Mouse (Mus musculus) common myeloid progenitor, adult 5-6 weeks (primary cell): ENCODE data around the gene Smad3. TPM values are rescaled to one million over a fixed set of nuclear protein-coding genes. Genes with fewer than 3 reads are reported as not detected.

Experiments
- ATAC-seq: replicated peaks from 2 replicates; pipeline ENCODE4 v1.8.0; 2016; ENCODE audit warnings: low read depth, mild to moderate bottlenecking, moderate TSS enrichment, inconsistent platforms; ENCODE audit not compliant: poor library complexity, severe bottlenecking
- total RNA-seq: library from RNA; stranded (forward); fragments of 200-1000, 187-1606 nt; gene quantifications from 2 replicates; pipeline ENCODE4 v1.2.3, GENCODE M21; 2017

Gene Smad3
- total RNA-seq, 1 experiment from 2014 or later, result 39.1 TPM

DNA sequence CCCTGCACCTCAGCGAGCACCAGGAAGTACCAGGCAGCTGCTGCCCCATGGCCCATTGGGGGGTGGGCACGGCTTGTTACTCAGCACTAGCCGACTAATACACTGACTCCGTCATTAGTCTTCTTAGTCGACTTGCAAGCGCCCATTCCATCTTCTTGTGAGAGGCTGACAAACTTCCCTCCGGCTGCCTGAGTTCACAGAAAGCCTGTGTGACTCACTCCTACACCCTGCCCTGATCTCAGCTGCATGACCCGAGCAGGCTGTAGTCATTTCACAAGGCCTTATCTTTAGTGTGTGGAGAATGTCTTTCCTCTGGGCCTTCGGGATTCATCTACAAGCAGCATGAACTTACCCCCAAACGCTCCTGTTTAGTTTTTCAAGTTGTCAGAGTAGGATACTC lies 83.2 kb downstream of the Smad3 start:
- ATAC-seq, result no peak

DNA sequence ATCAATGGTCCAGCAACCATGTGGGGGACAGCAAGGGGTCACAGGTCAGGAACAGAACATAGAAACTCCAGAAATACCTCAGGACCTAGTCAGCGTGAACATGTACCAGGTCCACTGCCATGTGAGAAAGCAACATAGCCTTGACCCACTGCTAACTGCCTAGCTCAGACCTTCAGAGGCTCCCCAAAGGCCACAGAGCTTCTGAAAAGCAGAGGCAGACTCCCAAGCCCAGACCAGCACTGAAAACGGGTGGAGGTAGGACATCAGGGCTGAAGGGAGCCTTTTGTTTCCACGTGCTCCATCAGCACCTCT lies 84.3 kb downstream of the Smad3 start:
- no peak for ATAC-seq

DNA sequence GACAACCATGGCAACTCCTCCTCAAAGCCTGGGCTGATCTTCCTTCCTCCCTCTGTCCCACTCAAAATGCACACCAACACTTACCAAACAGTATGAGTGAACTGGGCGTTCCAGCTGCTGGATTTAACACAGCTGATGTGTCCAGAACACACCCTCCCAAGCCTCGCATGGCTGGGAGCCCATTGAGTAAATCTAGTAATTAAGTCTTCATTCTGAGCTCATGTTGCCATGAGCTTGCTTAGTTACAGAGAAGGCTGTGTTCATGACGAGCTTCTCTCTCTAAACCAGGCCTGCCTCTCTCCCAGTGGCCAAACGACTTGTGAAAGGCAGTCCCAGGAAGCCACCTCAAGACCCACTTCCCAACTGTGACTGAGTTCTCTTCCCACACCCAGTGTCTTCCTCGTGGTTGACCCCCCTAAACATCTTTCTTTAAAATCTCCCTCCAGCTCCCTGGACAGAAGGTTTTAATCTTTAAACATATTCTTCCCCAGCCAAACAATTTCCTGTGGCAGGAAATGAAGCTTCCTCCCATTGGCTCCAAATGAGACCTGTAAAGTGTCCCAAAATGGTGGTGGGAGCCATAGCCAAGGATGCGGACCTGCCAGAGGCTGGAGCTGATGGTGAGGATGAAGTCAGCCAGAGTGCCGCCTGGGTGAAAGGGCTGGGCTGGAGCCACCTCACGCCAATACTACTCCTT lies 84.8 kb downstream of the Smad3 start:
- peak; percentile 45; the same call in 1 of the 2 replicates for ATAC-seq

DNA sequence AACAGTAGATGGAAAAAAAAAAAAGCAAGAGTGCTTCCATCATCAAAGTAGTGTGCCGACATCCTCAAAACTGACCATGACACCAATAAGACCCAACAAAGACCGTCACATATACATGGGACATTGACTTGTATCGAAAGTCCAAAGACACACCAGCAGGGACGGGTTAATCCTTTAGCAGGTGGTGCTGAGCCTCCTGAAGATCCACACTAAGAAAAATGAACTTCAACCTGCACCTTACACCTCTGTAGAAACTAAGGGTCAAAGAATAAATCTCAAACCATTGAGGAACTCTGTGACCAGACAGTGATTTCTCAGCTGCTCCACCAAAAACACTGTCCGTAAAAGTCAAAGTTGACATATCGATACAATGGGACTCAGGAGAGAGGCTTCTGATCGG lies 88.0 kb downstream of the Smad3 start:
- no peak for ATAC-seq

DNA sequence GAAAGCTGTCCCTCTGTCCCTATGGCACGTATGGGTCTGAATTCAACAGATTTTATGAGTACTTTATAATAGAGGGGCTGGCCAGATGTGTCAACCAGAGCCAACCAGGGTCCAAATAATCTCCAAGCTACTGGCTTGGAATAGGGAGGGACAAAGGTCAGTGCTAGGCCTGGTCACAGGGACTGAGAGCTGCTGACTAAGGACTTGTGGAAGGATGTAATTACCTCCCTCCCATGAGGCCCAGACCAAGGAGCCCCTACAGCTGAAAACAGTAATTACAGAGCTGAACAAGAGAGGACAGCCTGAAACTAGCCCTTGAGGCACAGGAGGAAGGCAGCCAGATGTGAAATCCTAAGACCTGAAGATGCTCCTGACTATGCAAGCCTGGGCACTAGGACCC lies 89.2 kb downstream of the Smad3 start:
- ATAC-seq, result no peak

DNA sequence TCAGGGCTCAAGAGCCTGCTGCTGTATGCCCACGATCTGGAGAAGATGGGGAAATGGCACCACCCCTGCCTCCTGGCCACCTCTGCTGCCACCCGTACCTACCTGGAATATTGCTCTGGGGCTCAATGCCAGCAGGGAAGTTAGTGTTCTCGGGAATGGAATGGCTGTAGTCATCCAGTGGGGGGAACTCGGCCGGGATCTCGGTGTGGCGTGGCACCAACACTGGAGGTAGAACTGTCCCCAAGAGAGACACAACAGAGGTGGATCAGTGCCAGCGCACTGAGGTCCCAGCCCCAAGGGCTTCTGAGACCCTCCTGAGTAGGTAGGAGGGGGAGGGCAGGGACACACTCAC lies 90.4 kb downstream of the Smad3 start:
- ATAC-seq, result no peak

DNA sequence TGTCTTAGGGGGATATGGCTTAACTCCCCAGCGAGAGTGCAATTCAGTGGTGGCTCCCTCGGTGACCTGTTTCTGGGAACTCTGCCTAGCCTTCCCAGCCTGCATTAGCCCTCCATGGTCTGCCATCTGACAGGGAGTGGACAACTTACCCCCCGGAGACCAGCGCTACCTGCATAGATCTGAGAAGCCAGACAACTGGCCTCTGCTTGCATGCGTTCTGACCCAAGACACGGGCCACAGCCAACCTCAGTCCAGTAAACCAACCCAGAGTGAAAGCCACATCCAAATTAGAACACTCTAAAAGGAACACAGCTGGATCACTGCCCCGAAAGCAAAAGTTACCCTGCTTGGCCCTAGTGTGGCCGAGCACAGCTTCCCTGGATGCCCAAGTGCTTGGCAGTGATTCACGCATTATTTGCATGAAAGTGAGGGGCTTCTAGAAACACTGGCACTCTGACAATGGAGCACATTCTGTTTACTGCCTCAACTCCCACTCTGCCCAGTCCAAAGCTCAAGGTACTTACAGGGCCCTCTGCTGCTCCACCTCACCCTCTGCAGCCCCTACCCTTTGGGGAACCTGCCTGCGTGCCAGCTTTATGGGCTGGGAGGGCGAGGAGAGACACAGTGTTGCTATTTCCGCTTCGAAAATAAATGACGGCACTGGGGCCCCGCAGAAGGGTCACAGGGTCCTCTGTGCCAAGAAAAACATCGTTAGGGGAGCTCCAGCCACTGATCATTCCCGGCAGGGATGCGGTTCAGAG lies 91.0 kb downstream of the Smad3 start:
- no peak for ATAC-seq

DNA sequence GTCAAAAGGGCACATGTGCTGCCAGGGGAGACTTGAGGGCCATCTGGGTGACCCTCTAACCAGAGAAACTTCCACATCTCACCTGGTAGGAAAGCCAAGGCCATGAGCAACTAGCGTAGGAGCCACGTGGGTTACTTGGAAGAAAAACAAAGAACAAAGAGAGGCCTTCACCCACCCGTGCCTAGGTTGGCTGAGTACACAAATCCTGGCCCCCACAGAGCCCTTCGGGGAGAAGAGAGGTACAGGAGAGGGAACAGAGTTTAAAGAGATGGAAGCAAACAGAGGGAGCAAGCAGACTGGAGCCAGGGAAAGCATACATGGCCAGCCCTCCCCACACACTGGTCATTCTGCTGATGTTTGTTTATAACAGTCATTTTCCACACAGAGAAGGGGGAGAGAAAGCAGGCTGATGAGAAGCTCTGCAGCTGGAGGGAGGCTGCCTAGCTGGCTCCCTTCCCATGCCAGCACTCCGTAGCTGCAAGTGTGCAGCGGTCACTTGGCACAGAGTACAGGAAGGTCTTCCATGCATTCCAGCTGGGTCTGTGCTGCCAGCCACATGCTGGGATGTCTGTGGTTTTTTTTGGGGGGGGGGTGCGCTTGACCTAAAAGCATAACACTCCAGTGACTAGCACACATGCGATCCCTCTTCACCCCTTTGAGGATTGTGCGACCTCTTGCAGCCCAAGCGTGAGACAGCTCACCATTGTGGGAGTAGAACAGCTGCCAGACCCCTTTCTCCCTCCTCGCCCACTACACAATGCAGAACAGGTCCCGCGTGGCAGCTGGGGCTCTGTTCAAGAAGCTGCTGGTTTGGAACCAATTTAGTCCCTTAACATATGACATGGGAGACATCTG lies 92.8 kb downstream of the Smad3 start:
- no peak for ATAC-seq

DNA sequence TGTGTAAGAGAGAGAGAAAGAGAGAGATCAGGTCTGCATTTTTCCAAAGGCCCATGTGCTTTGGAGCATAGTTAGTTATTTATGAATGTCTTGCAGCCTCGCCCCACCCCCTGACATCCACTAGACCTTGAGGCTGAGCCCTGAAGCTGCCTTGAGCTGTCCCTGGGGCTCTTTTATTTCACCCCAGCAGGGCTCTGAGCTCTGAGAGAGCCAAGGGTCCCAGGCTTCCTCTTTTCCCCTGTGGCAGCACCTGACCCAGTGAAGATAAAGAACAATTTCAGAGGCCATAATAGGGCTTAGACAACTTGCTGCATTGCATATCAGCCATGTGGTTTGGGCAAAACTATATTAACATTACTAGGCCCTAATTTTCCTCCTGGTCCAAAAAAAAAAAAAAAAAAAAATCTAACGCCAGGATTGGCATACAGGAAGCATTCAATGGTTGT lies 93.5 kb downstream of the Smad3 start:
- ATAC-seq, result peak; percentile 74

DNA sequence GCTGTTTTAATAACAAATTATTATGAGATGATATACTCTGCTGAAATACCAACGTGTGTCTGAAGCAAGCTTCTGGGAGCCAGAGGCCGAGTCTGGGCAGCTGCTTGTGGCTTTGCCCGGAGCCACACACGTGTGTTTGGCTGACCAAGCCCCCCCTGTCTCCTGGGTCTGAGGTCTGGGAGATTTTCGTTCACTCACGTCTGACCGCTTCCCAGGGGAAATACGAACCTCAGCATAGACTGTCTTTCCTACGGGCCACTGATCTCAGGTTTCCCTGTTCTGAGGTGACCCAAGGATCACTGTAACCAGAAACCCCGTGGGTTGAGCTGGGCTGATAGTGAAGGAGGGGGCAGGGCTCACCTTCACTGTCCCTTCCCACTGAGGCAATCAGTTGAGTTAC lies 94.6 kb downstream of the Smad3 start:
- no peak for ATAC-seq

DNA sequence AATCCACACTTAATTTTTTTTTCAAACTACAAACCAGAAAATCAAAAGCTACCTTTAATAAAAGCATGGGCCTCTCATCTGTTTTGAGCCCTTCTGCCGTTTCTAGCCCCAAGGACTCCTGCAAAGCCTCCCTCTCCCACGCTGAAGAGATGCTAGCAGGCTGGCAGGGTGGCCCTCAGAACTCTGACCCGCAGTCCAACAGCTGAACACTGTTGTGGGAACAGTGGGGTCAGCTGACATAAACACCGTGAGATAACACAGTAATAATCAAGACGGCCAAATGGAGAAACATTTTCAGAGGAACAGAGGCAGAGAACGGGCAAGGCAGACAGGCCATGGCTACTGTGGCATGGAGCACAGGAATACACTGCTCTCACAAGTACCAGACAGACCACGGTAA lies 95.0 kb downstream of the Smad3 start:
- no peak for ATAC-seq

DNA sequence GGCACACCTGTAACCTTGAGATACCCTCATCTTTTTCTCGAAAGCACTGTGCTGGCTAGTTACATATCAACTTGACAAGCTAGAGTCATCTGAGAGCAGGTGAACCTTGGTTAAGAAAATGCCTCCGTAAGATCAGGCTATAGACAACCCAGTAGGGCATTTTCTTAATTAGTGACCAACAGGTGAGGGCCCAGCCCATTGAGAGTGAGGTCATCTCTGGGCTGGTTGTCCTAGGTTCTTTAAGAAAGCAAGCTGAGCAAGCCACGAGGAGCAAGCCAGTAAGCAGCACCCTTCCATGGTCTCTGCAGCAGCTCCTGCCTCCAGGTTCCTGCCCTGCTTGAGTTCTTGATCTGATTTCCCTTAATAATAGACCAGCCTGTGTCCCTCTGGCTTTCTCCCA lies 97.1 kb downstream of the Smad3 start:
- ATAC-seq, result no peak

DNA sequence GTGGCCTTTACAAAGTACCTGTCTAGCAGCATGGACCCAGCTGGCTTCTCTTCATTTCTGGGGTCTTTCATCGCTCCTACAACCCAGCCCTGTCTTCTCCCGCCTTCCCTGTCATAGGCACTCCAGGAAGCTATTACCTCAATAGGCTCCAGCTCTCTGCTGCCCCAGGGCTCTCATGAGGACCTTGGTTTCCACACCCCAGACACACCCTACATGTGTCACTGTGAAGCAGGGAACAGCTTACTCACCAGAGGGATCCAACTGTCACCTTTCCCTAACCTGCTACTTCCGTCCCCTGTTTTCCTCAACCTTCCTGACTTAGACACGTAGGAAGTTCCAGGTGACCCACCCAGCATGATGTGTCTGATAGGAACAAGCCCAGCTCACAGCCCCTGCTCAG lies 97.7 kb downstream of the Smad3 start:
- ATAC-seq, result no peak

DNA sequence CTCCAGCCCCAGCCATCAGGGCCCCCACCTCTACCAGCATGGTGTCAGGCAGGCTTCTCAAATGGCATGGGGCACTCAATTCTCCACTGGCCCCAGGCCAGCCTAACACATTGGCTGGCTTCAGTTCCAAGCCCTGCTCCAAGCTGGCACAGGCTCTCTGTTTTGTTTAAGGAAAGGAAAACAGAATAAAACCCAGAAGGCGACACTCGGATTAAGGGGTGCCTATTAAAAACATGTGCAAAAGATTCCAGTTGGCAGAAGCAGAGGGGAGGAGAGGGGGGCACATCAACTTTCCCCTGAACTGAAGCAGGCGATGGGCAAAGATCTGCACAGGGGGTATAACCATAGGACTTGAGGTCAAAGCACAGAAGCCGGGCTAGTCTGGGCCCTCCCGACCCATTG lies 98.8 kb downstream of the Smad3 start:
- no peak for ATAC-seq

DNA sequence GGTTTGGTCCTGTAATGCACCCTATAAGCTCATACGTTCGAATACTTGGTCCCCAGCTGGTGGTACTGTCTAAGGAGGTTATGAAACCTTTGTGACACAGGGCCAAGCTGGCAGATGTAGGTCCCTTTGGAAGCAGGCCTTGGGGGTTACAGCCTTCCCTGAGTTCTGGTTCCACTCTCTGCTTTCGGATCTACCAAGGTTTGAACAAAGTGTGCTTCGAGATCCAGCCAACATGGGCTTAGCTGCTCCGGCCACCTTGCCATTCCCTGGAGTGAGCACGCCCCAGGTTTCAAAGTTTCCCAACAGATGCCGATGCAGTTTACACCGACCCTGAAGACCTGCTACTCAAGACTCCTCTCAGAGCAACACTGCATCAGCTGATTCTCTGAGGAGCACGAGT lies 99.4 kb downstream of the Smad3 start:
- ATAC-seq, result no peak

DNA sequence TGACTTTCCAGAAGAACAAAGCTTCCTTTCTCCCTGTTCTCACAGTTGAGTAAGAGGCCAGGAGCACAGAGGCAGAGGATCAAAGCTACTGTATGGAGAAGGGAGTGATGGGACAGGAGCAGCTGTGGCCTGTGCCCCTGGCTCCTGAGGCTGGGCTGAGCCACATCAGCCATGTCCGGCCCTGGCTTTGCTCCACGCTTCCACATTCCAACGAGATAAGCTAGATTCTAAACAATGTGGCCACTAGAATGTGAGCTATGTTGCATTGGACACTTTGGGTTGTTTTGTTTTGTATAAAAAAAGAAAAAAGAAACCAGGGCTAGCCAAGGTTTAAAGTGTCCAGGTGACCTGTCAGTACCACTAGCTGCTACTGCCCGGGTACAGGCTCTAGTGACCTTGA lies 100.6 kb downstream of the Smad3 start:
- ATAC-seq, result no peak

DNA sequence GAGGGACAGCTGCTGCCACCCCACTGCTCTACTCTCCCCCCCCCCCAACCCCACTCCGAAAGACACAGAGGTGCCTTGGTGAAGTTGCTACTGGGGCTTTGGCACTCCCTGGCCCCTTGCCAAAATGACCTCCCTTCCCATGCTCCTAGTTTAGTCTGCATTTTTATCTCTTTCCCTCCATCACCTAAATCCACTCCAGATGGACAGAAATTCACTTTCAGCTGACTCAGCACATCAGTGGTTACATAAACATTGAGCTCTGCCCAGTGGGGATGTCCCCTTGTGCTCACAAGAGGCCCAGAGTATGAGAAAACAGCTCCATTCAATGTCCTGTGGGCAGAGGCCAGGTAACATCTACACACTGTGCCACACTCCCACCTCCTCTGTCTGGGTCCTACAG lies 102.7 kb downstream of the Smad3 start:
- ATAC-seq, result no peak

DNA sequence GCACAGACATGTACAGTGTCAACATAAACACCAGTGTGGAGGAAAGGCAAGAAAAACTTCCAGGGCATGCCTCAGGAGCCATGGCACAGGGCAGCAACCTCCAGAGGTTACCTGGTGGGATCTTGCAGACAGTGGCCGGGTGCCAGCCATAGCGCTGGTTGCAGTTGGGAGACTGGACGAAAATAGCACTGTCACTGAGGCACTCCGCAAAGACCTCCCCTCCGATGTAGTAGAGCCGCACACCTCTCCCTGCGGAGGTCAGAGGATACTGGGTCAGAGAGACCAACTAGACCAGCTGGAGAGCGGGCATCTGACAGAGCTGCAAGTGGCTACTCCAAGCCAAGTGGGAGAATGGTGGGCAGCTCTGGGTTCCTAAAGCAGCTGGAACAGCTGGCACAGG lies 103.2 kb downstream of the Smad3 start:
- no peak for ATAC-seq

DNA sequence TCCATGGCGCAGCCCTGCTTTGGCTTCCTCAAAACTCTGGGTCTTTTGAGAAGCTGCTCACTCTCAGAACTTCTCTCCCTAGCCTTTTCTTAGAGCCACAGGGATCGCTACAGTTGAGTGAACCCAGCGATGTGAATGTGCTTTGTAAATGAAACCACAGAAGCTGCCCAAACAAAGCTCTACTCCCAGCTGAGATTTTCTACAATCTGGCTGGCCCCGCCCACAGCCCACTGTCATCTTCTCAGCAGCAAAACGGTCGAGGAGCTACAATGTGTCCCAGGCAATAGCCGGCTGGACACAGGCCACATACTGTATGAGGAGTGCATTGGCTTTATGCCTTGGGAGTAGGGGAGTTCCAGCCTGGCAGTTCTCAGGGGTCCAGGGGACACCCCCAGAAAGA lies 104.1 kb downstream of the Smad3 start:
- no peak for ATAC-seq

DNA sequence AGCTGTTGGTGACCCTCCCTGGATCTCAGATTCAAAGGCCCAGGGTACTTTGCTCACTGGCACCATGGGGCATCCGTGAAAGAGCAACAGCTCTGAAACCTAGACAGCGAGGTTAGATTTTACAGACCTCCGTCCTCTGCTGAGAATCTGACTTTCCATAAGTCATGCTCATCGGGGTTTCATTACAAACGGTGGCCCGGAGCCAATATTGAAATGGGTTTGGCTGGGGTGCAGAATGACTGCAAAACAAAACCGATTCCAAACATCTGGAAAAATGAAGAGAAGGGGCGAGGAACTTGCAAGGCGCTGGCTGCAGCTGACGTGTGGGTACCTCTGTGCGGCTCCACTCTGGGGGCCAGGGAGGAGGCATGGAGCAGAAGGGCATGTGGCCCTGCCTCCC lies 106.2 kb downstream of the Smad3 start:
- no peak for ATAC-seq

DNA sequence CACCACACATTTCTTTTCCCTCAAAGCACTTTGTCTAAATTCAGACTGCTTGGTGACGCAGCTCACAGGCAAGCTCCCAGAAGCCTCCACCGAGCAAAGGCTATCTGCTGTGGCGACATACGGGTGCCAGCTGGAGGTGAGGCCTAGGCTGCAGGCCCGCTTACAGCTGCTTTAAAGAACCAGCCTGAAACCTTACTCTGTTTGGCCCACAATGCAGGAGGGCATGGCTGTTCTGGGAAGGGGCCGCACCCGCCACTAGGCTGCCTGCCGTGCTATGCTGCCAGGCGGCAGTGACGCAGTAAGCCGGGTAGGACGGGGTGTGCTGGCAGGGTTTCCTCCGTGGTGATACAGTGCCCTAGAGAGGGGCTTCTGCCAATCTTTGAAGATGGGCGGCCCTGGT lies 106.9 kb downstream of the Smad3 start:
- ATAC-seq, result no peak
